Mouse (Mus musculus) gonadal fat pad, adult 2 months (tissue): ENCODE results near the gene Rab17. TPM values are rescaled to one million over a fixed set of nuclear protein-coding genes. Genes with fewer than 3 reads are reported as not detected.

ENCODE experiments used
- DNase-seq: peaks from one replicate; pipeline ENCODE4 v3.0.0-alpha.2; 2012; ENCODE audit warnings: low read depth
- polyA plus RNA-seq: library from polyadenylated mRNA; depleted of rRNA; stranded (reverse); fragments of >200 nt; gene quantifications from 2 replicates; pipeline ENCODE4 v1.2.3, GENCODE M21; 2012; rRNA removed

Gene Rab17
- 6.7 and 15.1 TPM in 2 replicates for polyA plus RNA-seq

- DNase-seq: no peak
Measured at GRCm38 (mm10) chr1:90969347-90969784, at the start of gene Rab17. Rab17 (minus strand) TSS chr1:90969661.

- no peak for DNase-seq
Measured at GRCm38 (mm10) chr1:91017111-91017758, 47.8 kb upstream of the Rab17 start.

GRCm38 (mm10) chr1:91015571-91015970 lies 46.1 kb upstream of the Rab17 start:
- DNase-seq: no peak

- no peak for DNase-seq
Measured at GRCm38 (mm10) chr1:91013803-91014202, 44.3 kb upstream of the Rab17 start.

- no peak for DNase-seq
Measured at GRCm38 (mm10) chr1:91011336-91011735, 41.9 kb upstream of the Rab17 start.

GRCm38 (mm10) chr1:91010716-91011115 lies 41.3 kb upstream of the Rab17 start:
- DNase-seq: no peak

GRCm38 (mm10) chr1:91010216-91010615 lies 40.8 kb upstream of the Rab17 start:
- no peak for DNase-seq

- DNase-seq: no peak
Measured at GRCm38 (mm10) chr1:91009266-91009665, 39.8 kb upstream of the Rab17 start.

- no peak for DNase-seq
Measured at GRCm38 (mm10) chr1:91008746-91009145, 39.3 kb upstream of the Rab17 start.

- DNase-seq: no peak
Measured at GRCm38 (mm10) chr1:91008147-91008682, 38.8 kb upstream of the Rab17 start.

GRCm38 (mm10) chr1:91006708-91007107 lies 37.2 kb upstream of the Rab17 start:
- no peak for DNase-seq

- DNase-seq: no peak
Measured at GRCm38 (mm10) chr1:91006037-91006436, 36.6 kb upstream of the Rab17 start.

- DNase-seq: no peak
Measured at GRCm38 (mm10) chr1:91003522-91004253, 34.2 kb upstream of the Rab17 start.

- no peak for DNase-seq
Measured at GRCm38 (mm10) chr1:91002641-91003040, 33.2 kb upstream of the Rab17 start.

- DNase-seq: no peak
Measured at GRCm38 (mm10) chr1:91001871-91002539, 32.5 kb upstream of the Rab17 start.

GRCm38 (mm10) chr1:91001101-91001500 lies 31.6 kb upstream of the Rab17 start:
- no peak for DNase-seq

GRCm38 (mm10) chr1:90999911-91000601 lies 30.6 kb upstream of the Rab17 start:
- DNase-seq: no peak

GRCm38 (mm10) chr1:90998891-90999611 lies 29.6 kb upstream of the Rab17 start:
- DNase-seq: no peak

GRCm38 (mm10) chr1:90998268-90998890 lies 28.9 kb upstream of the Rab17 start, which contains the start of gene Lrrfip1:
Lrrfip1 (plus strand) TSS chr1:90998737.
- DNase-seq: no peak

- no peak for DNase-seq
Measured at GRCm38 (mm10) chr1:90997641-90998040, 28.2 kb upstream of the Rab17 start.

- no peak for DNase-seq
Measured at GRCm38 (mm10) chr1:90997136-90997535, 27.7 kb upstream of the Rab17 start.
